Mouse (Mus musculus): ENCODE measurements at regions not wholly inside any gene's neighbourhood (a gene's known extent, or its start where the extent isn't known, plus 50 kb on each side); places are given as distances from the start of the nearest gene placed in this dataset.

DNA sequence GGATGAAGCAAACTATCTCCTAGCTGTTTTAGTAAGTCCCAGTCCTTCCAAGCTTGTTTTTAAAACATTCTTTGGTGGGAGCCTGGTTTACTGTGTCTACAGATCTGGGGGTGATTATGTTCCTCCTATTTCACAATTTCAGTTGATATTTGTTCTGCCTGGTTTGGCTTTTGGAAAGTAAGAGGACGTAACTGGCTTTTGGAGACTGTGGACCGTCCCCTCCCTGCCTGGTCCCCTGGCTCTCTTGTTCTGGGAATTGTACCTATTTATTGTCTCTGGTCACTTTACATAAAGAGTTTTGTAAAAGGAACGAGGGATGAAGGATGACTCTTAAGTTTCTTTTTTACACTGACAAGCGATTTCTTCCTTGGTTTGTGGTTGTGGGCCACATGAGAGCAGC lies 306.6 kb downstream of the Gadd45g start:
- no peak overlapping the region for H3K4me3 ChIP-seq (ENCODE audit: insufficient read depth, low read depth, low read length)
- H3K4me1 ChIP-seq (ENCODE audit: control insufficient read depth, insufficient read depth, insufficient read length, low read length) = peaks cover 13% of the 10 kb centered on the region
- H3K27ac ChIP-seq (replicated peaks; ENCODE audit: low read depth, low read length) = no peak overlapping the region

DNA sequence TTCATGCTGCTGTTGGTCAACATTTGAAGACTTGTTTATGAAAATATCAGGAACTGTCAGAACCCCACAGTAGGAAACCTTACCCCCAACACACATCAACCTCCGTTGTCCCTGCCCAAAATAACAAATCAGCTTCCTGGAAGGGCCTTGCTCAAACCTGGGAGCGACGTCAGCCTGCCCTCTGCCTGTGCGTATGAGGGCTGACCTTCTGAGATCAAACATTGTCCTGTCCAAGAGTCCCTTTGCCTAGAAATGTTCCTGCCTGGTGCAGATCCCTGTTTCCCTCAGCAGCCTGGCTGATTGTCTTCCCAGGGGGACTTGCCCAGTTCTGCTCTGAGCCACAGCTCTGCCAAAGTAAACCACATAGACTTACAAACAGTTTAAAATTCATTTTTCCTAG lies 307.1 kb downstream of the Gadd45g start:
- no peak overlapping the region for H3K4me3 ChIP-seq (ENCODE audit: insufficient read depth, low read depth, low read length)
- no peak overlapping the region for H3K27ac ChIP-seq (replicated peaks; ENCODE audit: low read depth, low read length)
- H3K4me1 ChIP-seq (ENCODE audit: control insufficient read depth, insufficient read depth, insufficient read length, low read length) = peaks cover 13% of the 10 kb centered on the region

DNA sequence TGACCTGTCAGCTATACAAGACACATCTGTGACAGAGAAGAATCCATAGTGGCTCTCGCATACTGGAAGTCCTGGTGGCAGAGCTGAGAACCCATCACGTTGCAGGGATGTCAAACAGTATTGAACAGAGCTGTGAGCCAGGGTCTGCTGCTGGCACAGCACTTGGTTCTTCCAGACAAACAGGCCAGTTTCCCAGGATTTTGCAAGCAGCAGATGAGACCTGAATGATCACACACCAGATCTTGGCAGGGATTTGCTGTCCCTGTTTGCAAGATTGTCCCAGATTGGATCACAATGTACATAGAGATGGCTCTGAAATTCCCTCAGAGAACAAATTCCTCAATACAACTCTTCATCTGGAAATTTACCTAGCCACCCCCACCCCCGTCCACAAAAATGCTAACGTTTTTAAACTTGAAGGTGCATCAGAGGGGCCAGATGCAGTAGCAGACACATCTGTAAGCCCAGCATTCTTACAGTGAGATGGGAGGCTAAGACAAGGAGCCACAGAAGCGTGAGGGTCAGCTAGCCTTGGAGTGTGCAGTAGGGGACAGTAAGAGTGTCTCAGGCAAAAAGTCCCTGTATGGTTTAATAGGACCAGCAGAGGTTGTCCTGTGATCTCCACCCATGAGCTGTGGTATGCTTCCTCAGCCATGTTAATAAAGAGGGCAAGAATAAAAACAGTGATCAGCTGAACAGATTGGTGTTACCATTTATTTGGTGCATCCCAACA lies 307.8 kb downstream of the Gadd45g start:
- Histone ChIP-seq H3K4me3 (ENCODE audit: insufficient read depth, low read depth, low read length) (no peak overlapping the region), H3K4me1 (ENCODE audit: control insufficient read depth, insufficient read depth, insufficient read length, low read length) (peaks cover 13% of the 10 kb centered on the region), H3K27ac (replicated peaks; ENCODE audit: low read depth, low read length) (no peak overlapping the region)

DNA sequence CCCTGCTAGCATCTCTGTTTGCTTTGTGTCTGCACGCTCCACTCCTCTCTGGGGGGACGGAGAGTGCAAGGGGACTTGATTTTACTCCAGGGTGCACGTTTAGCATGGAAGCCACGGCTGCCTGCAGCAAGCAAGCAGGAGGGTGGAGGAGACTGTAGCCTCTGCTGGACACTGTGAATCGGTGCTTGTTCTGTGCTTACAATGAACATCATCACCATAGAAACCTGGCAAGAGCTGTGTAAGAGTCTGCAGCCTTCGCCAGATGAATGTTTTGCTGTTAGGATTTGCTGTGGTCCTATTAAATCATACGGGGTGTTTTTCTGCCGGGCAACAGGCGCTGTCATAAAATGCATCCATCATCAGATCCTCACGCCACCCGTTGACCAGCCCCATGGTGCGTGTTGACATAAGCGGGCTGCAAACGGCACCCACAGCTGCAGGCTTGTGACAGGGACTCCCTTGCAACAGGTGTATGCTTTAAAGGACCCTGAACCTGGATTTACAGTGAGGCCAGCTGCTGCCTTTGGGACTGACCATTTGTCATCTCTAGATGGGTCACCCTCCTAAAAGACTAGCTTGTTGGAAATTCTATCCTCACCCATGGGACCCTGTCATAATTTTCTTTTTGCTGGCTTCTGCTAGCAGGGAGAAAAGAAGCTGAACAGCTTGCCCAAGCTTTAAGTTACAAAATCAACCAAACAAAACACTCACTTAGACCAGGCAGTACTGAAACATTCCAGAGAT lies 308.5 kb downstream of the Gadd45g start:
- H3K27ac ChIP-seq (replicated peaks; ENCODE audit: low read depth, low read length) = no peak overlapping the region
- H3K4me1 ChIP-seq (ENCODE audit: control insufficient read depth, insufficient read depth, insufficient read length, low read length) = peaks cover 13% of the 10 kb centered on the region
- no peak overlapping the region for H3K4me3 ChIP-seq (ENCODE audit: insufficient read depth, low read depth, low read length)

DNA sequence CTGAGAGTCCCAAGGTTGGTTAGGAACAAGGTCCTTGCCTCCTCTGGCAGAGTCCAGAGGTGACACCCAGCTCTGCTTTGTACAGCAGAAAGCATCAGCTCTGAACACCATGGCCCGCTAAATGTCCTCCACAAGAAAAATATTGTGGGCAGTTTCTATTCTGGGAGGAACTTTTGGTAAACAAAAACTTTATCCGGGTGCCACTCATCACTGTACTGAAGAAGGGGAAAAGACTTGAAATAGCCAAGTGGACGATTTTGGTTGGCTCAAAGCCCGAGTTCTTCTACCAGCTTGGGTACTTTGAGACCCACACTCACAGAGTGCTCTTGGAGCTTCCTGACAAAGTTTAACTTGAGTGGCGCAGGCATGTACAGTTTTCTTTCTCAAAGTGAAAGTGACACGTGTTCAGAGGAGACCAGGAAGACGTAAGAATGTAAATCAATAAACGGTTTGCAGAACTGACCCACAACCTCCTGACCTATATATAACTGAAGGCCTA lies 309.2 kb downstream of the Gadd45g start:
- Histone ChIP-seq H3K4me3 (ENCODE audit: insufficient read depth, low read depth, low read length) (no peak overlapping the region), H3K27ac (replicated peaks; ENCODE audit: low read depth, low read length) (no peak overlapping the region), H3K4me1 (ENCODE audit: control insufficient read depth, insufficient read depth, insufficient read length, low read length) (peaks cover 13% of the 10 kb centered on the region)

DNA sequence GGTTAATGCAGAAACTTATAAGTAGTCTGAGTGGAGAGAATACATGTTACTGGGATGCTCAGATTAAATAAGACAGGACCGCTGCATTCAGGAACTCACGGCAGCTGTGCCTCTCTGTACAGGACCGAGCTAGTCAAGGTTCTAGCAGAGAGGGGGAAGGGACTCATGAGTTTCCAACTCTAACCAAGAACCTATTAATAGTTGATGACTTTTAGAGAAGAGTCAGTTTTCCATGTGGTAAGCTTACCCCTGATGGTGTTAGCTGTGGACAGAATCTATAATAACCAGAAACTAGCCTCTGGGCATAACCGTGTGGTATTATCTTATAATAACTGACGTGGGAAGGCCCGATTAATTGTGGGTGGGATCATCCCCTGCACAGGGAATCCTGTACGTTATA lies 316.2 kb downstream of the Gadd45g start:
- no peak overlapping the region for H3K27ac ChIP-seq (replicated peaks; ENCODE audit: low read depth, low read length)

DNA sequence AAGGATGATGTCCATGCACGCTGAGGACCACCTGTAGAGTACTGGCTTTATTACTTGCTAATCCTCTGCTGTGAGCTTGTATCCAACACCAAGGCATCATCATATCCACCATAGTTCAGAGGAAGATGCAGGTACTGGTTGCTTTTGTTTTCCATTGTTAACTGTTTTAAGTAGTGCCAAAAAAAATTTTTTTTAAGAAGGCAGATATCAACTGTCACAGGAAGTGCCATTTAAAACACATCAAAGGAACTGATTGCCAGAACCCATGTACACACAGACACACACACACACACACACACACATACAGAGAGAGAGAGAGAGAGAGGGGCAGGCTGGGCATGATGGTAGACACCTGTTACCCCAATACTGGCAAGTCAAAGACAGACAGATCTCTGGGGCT lies 319.1 kb downstream of the Gadd45g start:
- Histone ChIP-seq H3K27ac (replicated peaks; ENCODE audit: low read depth, low read length) (no peak overlapping the region), H3K4me3 (ENCODE audit: insufficient read depth, low read depth, low read length) (no peak overlapping the region), H3K4me1 (ENCODE audit: control insufficient read depth, insufficient read depth, insufficient read length, low read length) (no peaks in the 10 kb centered on the region)

More for the DNA sequence above, 316.2 kb downstream of the Gadd45g start:
- Histone ChIP-seq H3K4me3 (ENCODE audit: insufficient read depth, low read depth, low read length) (no peak overlapping the region), H3K4me1 (ENCODE audit: control insufficient read depth, insufficient read depth, insufficient read length, low read length) (no peaks in the 10 kb centered on the region)

DNA sequence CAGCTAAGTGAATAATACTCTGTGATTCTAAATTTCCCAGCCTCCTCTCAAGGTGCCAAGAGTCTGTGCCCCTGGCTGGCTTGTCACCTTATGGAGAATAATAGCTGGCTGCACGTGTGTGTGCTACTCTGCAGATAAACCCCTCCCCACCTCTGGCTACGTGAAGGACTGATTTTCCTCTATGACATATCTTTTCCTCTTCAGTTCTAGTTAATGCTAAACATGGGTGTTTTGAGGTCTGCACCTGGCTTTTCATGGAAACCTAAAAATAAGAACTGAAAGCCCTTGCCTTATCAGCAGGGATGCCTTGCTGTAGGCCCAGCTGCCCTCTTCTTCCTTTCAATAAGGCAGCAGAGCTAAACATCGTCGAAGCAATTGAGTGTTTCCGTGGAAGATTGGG lies 321.5 kb downstream of the Gadd45g start:
- Histone ChIP-seq H3K27ac (replicated peaks; ENCODE audit: low read depth, low read length) (no peak overlapping the region), H3K4me3 (ENCODE audit: insufficient read depth, low read depth, low read length) (no peak overlapping the region), H3K4me1 (ENCODE audit: control insufficient read depth, insufficient read depth, insufficient read length, low read length) (no peaks in the 10 kb centered on the region)

DNA sequence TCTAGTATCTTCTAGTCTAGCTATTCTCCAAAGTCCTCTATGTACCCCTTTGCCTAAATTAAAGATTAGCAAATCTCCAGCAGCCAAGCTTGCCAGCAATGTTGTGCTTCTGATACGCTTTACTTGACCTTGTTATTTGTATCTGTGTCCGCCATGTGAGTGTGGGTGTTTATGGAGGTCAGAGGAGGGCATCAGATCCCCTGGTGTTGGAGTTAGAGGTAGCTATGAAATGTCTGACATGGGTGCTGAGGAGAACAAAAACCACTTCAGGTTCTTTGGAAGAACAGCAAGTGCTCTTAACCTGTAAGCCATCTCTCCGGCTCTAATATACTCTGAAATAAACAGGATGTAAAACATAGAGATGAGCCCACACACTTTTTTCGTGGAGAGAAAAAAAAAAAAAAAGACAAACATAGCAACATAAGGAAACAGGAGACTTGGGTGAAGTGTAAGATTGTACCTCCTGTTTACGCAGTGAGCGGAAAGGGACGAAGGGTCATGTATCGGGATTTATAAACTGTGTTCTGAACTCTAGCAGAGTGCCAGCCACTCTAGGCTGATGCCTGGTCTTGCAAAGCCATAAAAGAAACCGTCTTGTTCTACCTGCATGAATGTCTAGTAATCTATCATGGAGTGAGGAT lies 326.3 kb downstream of the Gadd45g start:
- Histone ChIP-seq H3K4me3 (ENCODE audit: insufficient read depth, low read depth, low read length) (no peak overlapping the region), H3K4me1 (ENCODE audit: control insufficient read depth, insufficient read depth, insufficient read length, low read length) (no peaks in the 10 kb centered on the region), H3K27ac (replicated peaks; ENCODE audit: low read depth, low read length) (no peak overlapping the region)

DNA sequence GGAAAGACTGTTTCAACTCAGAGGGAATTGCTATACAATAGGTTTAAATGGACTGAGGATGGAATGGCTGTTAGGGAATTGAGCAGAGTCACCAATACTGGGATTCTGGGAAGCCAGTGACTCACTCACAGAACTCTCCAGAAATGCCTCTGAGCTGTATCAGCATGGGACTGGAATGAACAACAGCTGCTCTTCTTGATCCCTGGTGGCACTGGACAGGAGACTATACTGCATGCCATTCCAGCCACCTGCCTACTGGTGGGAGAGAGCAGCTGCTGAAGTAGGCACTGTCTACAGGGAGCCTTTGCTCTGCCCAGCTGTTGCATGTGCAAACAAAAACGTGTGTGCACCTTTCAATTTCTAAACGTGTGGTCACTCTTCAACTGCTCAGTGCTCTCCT lies 329.2 kb downstream of the Gadd45g start:
- Histone ChIP-seq H3K27ac (replicated peaks; ENCODE audit: low read depth, low read length) (no peak overlapping the region), H3K4me3 (ENCODE audit: insufficient read depth, low read depth, low read length) (no peak overlapping the region), H3K4me1 (ENCODE audit: control insufficient read depth, insufficient read depth, insufficient read length, low read length) (0 out of 2 replicates have a peak, but pooled peaks cover under 1% of the 10 kb centered on the region)

DNA sequence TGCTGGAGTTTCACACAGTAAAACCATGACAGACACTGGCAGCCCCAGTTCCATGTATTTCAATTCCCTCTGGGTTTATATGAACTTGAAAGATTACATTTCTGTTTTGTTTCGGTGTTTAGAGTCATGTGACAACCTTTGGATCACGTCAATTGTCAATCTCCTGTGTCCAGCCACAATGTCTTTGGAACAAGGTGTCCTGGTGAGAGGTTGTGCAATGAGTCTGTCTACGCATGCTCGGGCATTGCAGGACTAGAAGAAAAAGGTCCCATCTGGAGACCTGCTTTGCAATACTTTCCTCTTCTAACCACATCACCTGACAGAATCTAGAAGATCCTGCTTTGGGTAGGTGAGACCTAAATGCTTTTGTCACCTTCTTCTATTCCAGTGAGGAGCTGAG lies 333.5 kb downstream of the Gadd45g start:
- Histone ChIP-seq H3K4me1 (ENCODE audit: control insufficient read depth, insufficient read depth, insufficient read length, low read length) (0 out of 2 replicates have a peak, but pooled peaks cover 3% of the 10 kb centered on the region), H3K27ac (replicated peaks; ENCODE audit: low read depth, low read length) (no peak overlapping the region), H3K4me3 (ENCODE audit: insufficient read depth, low read depth, low read length) (no peak overlapping the region)

DNA sequence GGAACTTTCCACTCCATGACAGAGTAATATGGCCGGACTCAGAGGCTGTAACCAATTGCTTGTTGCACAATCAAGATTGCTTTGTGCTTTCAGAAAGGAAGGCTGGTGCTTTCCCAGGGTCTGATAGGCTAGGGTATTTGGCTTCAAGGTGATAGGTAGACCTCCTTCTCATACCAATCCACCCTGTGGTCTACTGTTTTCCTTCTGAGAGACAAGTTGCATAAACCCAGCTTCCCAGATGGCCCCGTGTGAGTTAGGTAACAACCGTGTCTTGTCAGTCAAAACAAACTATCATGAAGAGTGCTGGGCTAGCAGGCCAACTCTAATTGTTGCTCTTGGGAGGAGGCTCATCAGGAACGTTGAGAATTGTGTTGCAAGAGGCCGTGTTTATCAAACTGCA lies 337.2 kb downstream of the Gadd45g start:
- Histone ChIP-seq H3K4me1 (ENCODE audit: control insufficient read depth, insufficient read depth, insufficient read length, low read length) (peaks cover 11% of the 10 kb centered on the region), H3K27ac (replicated peaks; ENCODE audit: low read depth, low read length) (no peak overlapping the region), H3K4me3 (ENCODE audit: insufficient read depth, low read depth, low read length) (no peak overlapping the region)

DNA sequence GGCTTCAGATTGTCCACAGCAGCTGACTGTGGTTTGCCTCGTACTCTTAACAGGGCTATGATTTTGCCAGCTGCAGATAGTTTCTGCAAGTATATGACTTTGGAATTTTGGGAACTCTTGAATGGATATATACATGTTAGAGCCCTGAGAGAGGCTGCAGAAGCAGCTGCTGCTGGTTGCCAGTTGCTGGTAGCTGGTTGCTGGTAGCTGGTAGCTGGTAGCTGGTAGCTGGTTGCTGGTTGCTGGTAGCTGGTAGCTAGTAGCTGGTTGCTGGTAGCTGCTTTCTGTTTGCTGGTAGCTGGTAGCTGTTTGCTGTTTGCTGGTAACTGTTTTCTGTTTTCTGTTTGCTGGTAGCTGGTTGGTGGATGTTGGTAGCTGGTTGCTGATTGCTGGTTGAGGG lies 339.1 kb downstream of the Gadd45g start:
- Histone ChIP-seq H3K4me3 (ENCODE audit: insufficient read depth, low read depth, low read length) (no peak overlapping the region), H3K27ac (replicated peaks; ENCODE audit: low read depth, low read length) (no peak overlapping the region), H3K4me1 (ENCODE audit: control insufficient read depth, insufficient read depth, insufficient read length, low read length) (peaks cover 11% of the 10 kb centered on the region)

DNA sequence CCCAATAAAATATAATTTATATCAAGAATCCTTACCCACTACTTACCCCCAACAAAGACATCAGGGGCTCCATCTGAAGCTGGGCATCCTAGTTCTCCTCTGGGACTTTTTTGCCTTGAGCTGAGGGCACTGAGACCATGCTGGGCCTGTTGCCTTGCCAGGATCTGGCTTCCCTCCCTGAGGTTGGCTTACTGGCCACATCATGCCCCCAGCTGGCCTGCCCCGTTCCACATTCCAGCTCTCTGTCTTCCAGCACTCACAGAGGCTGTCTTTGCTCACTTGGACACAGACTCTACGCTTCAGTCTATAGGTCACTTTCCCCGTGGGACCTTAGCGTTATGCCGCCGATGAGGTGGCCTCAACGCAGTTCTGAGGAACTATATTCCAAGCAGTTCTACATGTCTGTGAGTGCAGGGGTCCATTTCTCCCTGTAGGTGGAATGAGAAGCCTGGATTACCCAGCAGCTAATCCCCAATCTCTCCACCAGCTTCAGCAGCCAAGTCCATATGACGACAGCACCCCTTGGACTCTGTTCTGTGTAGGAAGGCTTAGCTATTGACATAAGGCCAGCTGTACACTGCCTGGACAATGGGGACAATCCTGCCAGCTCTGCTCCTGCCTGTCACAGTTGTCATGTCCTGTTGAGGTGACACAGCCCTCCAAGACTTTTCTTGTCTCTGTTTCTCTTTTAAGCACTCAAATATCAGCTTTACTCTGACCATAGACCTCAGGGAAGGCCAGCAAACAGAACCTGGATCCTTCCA lies 341.5 kb downstream of the Gadd45g start:
- Histone ChIP-seq H3K27ac (replicated peaks; ENCODE audit: low read depth, low read length) (peak overlapping the region; percentile 83), H3K4me3 (ENCODE audit: insufficient read depth, low read depth, low read length) (no peak overlapping the region), H3K4me1 (ENCODE audit: control insufficient read depth, insufficient read depth, insufficient read length, low read length) (peaks cover 7% of the 10 kb centered on the region)

DNA sequence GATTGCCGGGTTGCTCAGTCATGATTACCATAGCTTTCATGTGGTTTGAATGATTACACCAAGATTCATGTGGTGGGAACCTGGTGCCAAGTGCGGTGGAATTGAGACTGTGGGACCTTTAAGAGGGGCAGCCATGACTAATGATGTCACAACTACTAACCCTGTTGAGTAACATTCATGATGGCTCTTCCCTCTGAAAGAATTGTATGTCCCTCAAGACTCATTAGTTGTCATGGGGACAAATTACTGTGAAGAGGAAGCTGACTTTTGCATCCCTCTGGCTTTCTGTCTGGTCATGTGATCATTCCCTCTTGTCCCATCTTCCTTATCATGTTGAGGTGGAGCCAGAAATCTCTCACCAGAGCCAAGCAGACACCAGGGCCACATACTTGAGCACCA lies 342.1 kb downstream of the Gadd45g start:
- peak overlapping the region; percentile 83 for H3K27ac ChIP-seq (replicated peaks; ENCODE audit: low read depth, low read length)
- peaks cover 7% of the 10 kb centered on the region for H3K4me1 ChIP-seq (ENCODE audit: control insufficient read depth, insufficient read depth, insufficient read length, low read length)
- no peak overlapping the region for H3K4me3 ChIP-seq (ENCODE audit: insufficient read depth, low read depth, low read length)
